Mouse (Mus musculus) intestine, postnatal 0 days (tissue): ENCODE measurements around the gene Mecr. TPM values are rescaled to one million over a fixed set of nuclear protein-coding genes. Genes with fewer than 3 reads are reported as not detected.

Source experiments
- ATAC-seq: fragments of 200-750 bp; cut with Nextera tagmentation; 2 replicates; pipeline ENCODE4 v1.8.0; 2017; ENCODE audit warnings: mild to moderate bottlenecking, moderate TSS enrichment, moderate library complexity
- H3K27ac ChIP-seq: fragments of 300-500 bp; sonication (generic); 2 replicates; pipeline ENCODE4 v1.5.1; 2014; ENCODE audit warnings: mild to moderate bottlenecking, low read depth, low read length, moderate library complexity
- H3K27me3 ChIP-seq: fragments of 300-500 bp; sonication (generic); replicated peaks from 2 replicates; pipeline ENCODE4 v1.6.1; 2014; ENCODE audit warnings: low read length, mixed read lengths; ENCODE audit not compliant: control insufficient read depth, insufficient read depth
- H3K36me3 ChIP-seq: fragments of 300-500 bp; sonication (generic); 2 replicates; pipeline ENCODE4 v1.6.1; 2014; ENCODE audit warnings: mild to moderate bottlenecking, moderate library complexity; ENCODE audit not compliant: control insufficient read depth, insufficient read depth
- H3K4me1 ChIP-seq: fragments of 300-500 bp; sonication (generic); replicated peaks from 2 replicates; pipeline ENCODE4 v1.6.1; 2014; ENCODE audit warnings: antibody characterized with exemption, low read length, mixed read lengths; ENCODE audit not compliant: control insufficient read depth, insufficient read depth
- H3K4me2 ChIP-seq: fragments of 300-500 bp; sonication (generic); replicated peaks from 2 replicates; pipeline ENCODE4 v1.6.1; 2014; ENCODE audit warnings: low read depth, mild to moderate bottlenecking, moderate library complexity
- H3K4me3 ChIP-seq: fragments of 300-500 bp; sonication (generic); 2 replicates; pipeline ENCODE4 v1.5.1; 2014; ENCODE audit warnings: low read depth, low read length
- H3K9ac ChIP-seq: fragments of 300-500 bp; sonication (generic); 2 replicates; pipeline ENCODE4 v1.6.1; 2014; ENCODE audit warnings: mild to moderate bottlenecking, low read depth, low read length
- H3K9me3 ChIP-seq: fragments of 300-500 bp; sonication (generic); 2 replicates; pipeline ENCODE4 v1.6.1; 2016; ENCODE audit warnings: mixed run types; ENCODE audit not compliant: control insufficient read depth
- CTCF ChIP-seq: sonication (generic); IDR thresholded peaks from 2 replicates; pipeline ENCODE4 v1.5.1; 2016; ENCODE audit warnings: low read depth, mild to moderate bottlenecking, control low read depth, antibody characterized with exemption, moderate library complexity
- WGBS: fragments of 180-500 bp; shearing (Covaris S2); extraction: QIAGEN DNeasy Blood & Tissue Kit; methylation state at CpG from one replicate; pipeline ENCODE4 v1.1.7; 2014; 5-methylcytosine and 5-hydroxymethylcytosine counted together
- polyA plus RNA-seq: library from polyadenylated mRNA; unstranded; fragments of >200 nt; fragmentation: Nextera tagmentation; extraction: Ambion mirVana; gene quantifications from 2 replicates; pipeline ENCODE4 v1.2.1, GENCODE M21; 2015

The Mecr gene
- polyA plus RNA-seq, 1 experiment from 2014 or later, result 27.3 TPM

DNA sequence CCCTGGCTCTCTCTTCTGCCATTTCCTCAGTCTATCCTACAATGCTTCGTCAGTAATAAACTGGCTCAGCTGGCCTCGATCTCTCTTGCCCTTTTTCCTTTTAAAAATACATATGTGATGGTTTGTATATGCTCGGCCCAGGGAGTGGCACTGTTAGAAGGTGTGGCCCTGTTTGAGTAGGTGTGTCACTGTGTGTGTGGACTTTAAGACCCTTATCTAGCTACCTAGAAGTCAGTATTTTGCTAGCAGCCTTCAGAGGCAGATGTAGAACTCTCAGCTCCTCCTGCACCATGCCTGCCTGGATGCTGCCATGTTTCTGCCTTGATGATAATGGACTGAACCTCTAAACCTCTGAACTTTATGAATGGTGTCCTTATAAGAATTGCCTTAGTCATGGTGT is 20.7 kb upstream of the Mecr start:
- no peak for TF ChIP-seq CTCF
- Histone ChIP-seq H3K27ac (no peak overlapping the region), H3K9ac (no peak overlapping the region), H3K4me3 (no peak overlapping the region), H3K36me3 (no peaks in the 10 kb centered on the region), H3K4me1 (no peaks in the 10 kb centered on the region), H3K4me2 (no peak overlapping the region), H3K9me3 (no peaks in the 10 kb centered on the region), H3K27me3 (no peaks in the 10 kb centered on the region; the same call in 1 of the 2 replicates)
- peak; percentile 68 for ATAC-seq
- WGBS, result 31% methylated on average over 3 of the region's 3 CpGs

DNA sequence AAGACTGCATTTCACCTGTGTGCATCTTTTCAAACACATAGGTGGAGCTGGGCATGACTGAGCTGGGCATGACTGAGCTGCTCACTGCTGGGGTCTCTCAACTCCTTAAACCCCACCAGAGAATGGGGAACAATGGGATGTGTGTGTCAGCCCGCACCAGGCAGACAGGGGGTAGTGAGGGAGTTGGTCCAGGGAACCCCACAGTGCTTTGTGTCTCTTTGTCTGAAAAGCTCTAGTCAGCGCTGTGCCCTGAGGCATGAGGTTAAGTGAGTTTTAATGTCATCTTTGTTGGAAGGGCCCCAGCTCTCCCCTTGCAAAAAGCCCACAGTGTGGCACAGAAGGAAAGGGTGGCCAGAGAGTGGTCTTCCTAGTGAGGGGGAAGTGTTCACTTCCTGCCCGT is 18.3 kb upstream of the Mecr start:
- WGBS, result 86% methylated on average over 3 of the region's 3 CpGs
- no peak overlapping the region for H3K4me2 ChIP-seq
- H3K4me3 ChIP-seq, result no peak overlapping the region
- no peak for TF ChIP-seq CTCF
- H3K27me3 ChIP-seq, result no peaks in the 10 kb centered on the region; the same call in 1 of the 2 replicates
- H3K36me3 ChIP-seq, result no peaks in the 10 kb centered on the region
- H3K27ac ChIP-seq, result no peak overlapping the region
- H3K9me3 ChIP-seq, result no peaks in the 10 kb centered on the region
- no peaks in the 10 kb centered on the region for H3K4me1 ChIP-seq
- H3K9ac ChIP-seq, result no peak overlapping the region
- no peak for ATAC-seq

DNA sequence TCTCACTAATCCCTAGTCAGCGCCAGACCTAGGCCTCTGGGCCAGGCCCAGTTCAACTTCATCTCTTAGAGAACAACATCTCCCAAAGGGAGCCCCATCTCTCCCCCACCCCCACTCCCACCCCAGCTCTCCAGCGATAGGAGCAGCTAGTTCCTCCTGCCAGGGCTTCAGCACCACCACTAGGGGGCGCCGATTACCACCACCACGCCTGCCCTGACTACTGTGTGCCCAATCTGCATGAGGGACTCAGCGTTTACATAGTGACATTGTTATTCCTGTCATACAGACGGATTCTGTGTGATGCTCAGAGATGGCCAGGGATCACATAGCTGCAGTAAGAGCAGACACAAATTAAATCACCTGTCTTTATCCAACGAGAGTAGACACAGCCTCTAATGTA is 17.4 kb upstream of the Mecr start:
- Histone ChIP-seq H3K9me3 (no peaks in the 10 kb centered on the region), H3K4me1 (no peaks in the 10 kb centered on the region), H3K36me3 (no peaks in the 10 kb centered on the region), H3K27me3 (no peaks in the 10 kb centered on the region; the same call in 1 of the 2 replicates), H3K4me2 (no peak overlapping the region), H3K4me3 (no peak overlapping the region), H3K9ac (no peak overlapping the region), H3K27ac (no peak overlapping the region)
- ATAC-seq, result no peak
- TF ChIP-seq CTCF, result peak; percentile 77
- WGBS, result 36% methylated on average over 8 of the region's 8 CpGs

GRCm38 (mm10) chr4:131826905-131827304 is 16.4 kb upstream of the Mecr start:
- H3K9me3 ChIP-seq, result no peaks in the 10 kb centered on the region
- no peaks in the 10 kb centered on the region; the same call in 1 of the 2 replicates for H3K27me3 ChIP-seq
- no peak overlapping the region for H3K4me3 ChIP-seq
- H3K9ac ChIP-seq, result no peak overlapping the region
- no peak overlapping the region for H3K4me2 ChIP-seq
- no peak for TF ChIP-seq CTCF
- no peaks in the 10 kb centered on the region for H3K36me3 ChIP-seq
- ATAC-seq, result no peak
- no peaks in the 10 kb centered on the region for H3K4me1 ChIP-seq
- WGBS, result 17% methylated on average over 6 of the region's 6 CpGs
- H3K27ac ChIP-seq, result no peak overlapping the region

- Histone ChIP-seq H3K36me3 (no peaks in the 10 kb centered on the region), H3K4me2 (no peak overlapping the region), H3K9ac (no peak overlapping the region), H3K27me3 (no peaks in the 10 kb centered on the region; the same call in 1 of the 2 replicates), H3K9me3 (no peaks in the 10 kb centered on the region), H3K4me3 (no peak overlapping the region), H3K27ac (no peak overlapping the region), H3K4me1 (no peaks in the 10 kb centered on the region)
- no peak for ATAC-seq
- no peak for TF ChIP-seq CTCF
- WGBS, result 62% methylated on average over 8 of the region's 8 CpGs
Observed at GRCm38 (mm10) chr4:131829123-131829522, 14.1 kb upstream of the Mecr start.

- Histone ChIP-seq H3K9ac (no peak overlapping the region), H3K4me1 (no peaks in the 10 kb centered on the region), H3K36me3 (no peaks in the 10 kb centered on the region), H3K27ac (no peak overlapping the region), H3K4me3 (no peak overlapping the region), H3K27me3 (peaks cover 13% of the 10 kb centered on the region), H3K4me2 (no peak overlapping the region), H3K9me3 (no peaks in the 10 kb centered on the region)
- WGBS, result 57% methylated on average over 5 of the region's 5 CpGs
- no peak for TF ChIP-seq CTCF
- no peak for ATAC-seq
Observed at GRCm38 (mm10) chr4:131831546-131832045, 11.7 kb upstream of the Mecr start.
